Mouse (Mus musculus) spleen, adult 18-20 months (tissue): Measurements from ENCODE around the gene Nos1.

Experiments used
- DNase-seq, 2 experiments: peaks; one replicate each; pipeline ENCODE4 v3.0.0; 2022; ENCODE audit warnings: mixed read lengths in 2 of 2

The Nos1 gene

DNA sequence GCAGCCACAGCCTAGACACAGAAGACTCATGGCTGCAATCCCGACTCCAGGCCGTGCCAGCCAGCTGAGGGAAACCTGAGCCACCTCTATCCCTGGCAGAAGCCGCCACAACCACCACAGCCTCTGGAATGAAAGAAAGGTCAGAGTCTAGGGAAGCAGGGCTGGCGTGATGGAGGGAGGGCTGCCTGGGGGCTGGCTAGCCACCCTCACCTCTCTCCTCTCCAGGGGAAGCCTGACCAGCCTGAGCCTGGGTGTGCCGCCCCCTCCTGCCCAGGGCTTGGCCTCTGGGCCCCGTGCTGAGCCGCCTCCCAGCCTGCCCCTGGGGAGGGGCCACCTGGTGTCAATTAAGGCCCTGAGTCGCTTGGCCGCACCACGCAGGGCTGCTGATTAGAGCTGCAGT, at the start of gene Nos1:
TSS of gene Nos1 (plus strand) at position 352 of the 400 bp plus-strand sequence.
- no peak for DNase-seq

DNA sequence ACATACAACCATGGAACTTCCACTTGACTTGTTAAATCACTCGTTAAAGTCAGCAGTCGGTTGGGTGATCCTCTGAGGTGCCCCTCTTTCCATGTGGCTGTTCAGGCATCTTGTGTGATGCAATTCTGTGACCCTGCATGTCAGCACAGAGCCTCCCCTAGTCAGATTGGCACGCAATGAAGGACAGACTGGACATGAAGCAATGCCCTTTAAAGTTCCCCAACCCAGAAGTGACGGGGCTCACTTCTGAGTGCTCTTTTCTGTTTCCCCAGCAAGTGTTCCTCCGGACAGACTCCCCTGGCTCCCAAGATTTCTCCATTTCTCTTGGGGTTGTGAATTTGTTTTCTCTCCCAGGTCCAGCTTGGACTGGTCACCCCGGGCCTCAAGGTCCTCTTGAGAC, 49.5 kb upstream of the Nos1 start:
- DNase-seq, result no peak

DNA sequence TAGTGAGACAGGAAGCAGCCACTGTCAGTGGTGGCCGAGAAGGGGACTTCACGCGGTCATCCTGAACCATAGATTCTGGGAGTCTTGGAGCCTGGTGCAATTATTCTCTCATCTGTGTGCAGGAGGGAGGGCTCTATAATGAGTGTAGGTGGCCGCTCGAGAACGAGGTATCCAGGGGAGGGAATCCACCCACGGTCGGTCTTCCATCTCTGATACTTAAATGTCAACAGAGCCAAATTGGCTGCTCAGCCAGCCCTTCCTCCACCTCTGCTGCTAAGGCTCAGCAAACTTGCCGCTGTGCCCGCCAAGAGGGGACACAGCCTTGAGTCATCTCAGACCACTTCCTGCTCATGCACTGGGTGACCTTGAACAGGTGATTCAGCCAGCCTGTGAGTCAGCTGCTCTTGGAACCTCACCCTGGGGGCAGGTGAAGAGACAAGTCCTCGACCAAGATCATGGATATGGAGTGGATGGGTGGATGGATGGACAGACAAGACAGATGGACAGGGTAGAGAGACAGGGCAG, 36.1 kb upstream of the Nos1 start:
- no peak for DNase-seq

DNA sequence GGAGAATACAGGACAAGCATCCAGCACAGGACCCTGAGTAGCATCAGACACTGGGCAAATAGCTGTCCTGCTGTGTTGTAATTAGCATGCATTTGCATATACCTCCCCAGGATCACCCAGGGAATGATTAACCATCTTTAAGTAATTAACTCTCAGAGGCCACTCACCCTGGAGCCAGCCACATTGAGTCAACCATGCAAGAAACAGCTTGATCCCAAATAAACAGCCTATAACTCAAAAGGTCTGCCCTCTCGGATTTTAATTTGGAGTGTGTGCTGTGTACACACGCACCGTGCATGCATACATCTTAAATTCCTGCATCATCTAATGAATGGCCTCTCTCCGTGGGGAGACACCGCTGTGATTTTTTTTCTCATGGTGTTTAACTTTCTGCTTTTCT, 31.5 kb upstream of the Nos1 start:
- DNase-seq, result no peak

DNA sequence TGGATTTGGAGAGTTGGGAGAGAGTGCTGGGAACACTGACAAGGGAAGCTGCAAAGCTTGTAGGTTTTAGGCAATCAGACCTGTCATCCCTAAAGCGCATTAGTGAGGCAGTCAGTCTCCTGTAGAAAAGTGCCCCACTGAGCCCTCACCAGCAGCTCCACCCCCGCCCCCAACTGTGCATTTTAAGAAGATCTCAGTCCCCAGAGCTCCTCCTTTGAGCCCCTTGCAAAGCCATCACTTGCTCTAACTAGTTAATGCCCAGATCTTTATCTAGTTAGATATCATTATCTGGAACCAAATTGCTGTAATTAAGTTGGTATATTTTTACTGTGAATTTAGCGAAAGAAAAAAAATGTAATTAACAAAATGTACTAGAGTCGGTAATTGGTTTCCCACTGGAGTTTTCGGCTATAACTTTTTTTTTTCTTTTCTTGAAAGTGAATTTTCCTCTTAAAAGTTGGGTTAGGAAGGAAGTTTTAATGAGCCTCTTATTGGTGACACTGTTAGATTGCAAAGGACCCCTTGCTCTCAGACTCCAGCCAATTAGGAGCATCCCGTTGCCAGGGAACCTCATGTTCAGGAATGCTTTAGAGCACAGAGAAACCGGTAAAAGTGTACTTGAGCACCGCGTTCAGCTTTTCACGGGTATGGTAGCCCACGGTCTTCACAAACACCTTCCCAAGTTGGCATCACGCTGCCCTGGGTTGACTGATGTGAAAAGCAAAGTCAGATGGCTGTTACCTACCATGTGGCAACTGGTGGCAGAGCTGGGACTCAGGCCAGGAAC, 22.9 kb upstream of the Nos1 start:
- no peak for DNase-seq

DNA sequence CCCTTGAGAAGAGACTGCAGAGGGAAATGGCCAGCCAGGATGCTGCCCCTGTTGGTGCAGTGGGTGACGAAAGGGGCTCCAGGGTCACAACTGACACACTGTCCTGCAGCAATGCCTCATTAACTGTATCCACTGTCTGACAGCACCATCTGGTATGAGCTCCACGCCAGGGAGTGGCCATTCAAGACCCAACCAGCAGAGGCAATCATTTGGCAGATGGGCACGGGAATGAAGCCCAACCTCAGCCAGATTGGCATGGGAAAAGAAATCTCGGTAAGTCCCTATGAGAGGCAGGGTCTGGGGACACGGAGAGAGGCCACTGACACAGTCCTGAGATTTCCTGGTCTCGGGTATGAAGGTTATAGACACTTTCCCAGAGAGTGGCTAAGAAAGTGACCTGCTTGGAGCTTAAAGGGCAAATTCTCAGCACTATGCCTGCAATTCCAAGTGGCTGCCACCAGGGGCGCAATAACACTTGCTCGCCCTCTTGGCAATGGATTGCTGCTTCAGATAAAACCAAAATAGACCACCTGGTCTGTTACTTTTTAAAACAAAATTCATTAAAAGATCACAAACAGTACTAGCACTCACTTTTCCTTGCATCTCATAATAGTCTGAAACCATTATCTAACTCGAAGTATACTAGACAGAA, 19.5 kb upstream of the Nos1 start:
- DNase-seq, result no peak

DNA sequence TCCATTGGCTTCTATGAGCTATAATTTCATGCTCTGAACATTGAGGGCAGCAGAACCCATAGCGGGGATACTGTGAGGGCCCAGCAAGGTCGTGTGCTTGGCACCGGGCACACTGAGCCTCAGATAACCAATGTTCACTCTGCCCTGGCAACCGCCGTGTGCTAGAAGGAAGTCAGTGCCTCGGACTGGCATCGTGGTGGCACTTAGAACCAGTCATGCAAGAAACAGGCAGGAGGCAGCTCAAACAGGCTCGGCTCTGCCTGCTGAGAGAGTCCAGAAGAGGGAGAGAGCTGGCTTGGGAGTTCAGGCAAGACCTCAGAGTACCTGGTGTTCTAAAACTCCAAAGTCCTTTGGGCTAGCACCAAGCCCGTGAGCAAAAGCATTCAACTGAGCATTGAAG, 16.3 kb upstream of the Nos1 start:
- no peak for DNase-seq

DNA sequence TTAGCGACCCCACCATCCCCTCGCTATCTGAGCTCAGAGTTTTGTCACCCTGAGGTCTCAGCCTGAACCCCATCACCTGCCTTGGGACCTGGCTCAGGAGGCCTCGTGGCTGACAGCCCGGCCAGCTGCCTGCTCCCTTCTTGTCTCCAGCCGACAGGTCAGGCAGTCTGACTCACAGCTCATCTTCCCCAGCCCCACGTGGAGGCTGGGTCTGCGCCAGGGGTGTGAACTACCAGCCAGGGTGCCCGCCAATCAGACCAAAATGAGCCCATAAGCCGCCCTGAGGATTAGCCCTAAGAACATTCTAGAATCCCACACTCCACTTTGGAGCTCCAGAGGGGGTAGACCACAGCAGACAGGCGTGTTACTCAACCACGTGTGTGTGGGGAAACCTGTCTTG, 1.7 kb upstream of the Nos1 start:
- DNase-seq, result no peak

DNA sequence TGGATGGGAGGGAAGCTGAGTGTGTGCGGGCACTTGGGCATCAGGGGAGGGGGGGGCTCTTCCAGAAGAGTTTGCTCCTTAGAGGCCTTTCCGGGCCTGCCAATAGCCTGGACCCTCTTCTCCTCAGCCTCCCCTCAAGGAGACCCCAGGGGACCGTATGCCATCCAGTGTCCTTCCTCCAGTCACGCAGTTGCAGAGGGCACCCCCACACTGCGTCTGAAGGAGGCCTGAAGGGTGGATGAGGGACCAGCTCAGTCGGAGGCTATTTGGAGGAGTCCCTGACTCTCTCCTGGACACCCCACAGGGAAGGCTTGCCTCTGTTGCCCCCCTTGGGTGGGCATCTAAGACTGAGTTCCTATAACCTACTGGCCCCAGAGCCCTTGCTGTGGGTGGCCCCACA, 346 bp downstream of the Nos1 start:
- no peak for DNase-seq

DNA sequence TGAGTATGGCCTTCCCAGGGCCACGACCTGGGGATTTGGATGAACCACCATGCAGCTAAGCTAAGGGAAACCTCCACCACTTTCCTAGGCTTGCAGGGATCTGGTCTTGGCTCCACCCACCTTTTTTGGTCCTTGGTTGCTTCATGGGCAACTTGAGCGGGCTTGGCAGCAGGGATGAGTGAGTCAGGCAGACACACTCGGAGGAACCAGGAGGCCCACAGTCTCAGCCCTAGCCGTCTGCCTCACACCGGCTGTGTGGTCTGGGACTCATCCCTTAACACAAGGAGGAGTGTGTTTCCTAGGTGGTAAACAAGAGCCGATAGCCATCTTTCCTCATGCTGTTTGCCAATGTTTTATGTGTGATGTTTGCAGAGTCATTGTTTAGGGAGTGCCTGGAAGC, 9.2 kb downstream of the Nos1 start:
- no peak for DNase-seq

DNA sequence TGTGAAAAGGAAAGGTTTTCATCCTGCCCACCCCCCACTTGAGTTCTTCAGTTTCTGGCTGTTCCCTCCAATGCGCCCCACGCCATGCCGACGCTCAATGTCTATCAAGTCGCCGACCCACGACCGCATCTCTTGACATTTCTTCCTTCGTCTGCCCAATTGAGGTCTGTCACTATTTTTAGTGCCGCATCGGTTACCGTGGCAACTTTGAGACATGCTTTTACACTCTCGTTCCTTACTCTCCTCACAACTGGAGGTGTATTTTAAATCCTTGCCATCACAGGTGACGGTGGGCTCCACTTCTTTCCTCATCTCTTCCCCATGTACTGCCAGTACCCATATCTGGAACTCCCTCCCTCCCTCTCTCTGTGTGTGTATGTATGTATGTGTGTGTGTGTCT, 11.0 kb downstream of the Nos1 start:
- no peak for DNase-seq

DNA sequence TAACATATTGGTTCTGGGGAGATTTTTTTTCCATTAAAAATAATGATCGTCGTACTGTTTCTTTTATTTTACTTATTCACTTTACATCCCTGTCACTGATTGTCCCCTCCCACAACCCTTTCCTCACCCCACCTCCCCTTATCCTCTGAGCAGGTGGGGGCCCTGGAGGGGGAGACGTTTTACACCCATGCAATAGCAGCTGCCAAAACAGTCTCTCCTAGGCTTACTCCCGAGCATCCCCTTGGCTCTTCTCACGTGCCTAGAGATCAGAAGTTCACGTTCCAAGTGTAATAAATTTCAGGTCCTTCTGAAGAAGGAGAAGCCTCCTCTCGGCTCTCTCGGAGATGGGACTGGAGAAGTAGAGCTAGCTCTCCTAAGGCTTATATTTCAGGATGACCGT, 20.0 kb downstream of the Nos1 start:
- no peak for DNase-seq

DNA sequence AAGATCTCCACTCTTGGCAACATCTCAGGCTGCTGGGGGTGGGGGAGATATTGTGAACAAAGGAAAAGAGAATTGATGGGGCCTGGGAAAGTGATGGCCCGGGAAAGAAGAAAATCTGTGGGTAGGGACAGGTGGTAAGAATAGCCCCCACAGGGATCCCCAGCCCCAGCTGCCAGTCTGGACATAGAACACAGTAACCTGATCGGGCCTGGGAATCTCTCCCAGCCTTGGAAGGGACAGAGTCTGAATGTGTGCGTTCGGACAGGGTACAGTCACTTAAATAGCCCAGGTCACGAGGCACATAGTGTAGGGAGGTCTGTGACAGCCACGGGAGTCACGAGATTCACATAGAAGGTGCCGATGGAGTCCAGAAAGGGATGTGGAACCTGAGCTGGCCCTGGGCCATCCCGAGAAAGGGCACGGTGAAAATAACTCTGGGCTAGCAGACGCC, 21.3 kb downstream of the Nos1 start:
- DNase-seq, result no peak

DNA sequence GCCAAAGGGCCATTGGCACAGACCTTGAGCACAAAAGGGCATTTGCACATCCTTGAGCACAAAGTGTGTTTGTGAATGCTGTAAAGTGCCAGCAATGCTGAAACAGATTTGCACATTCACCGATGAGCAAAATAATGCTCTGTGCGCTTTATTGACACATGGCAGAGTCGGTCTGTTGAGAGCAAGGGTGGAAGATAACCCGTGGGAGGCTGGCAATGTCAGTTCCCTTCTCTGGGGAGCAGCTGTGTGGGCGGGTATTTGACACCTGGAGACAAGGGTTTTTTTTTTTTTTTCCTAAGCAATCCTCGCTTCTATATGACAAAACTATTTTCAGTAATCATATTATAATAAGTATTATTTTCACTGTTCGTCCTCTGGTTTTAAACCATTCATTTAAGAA, 22.7 kb downstream of the Nos1 start:
- DNase-seq, result no peak

DNA sequence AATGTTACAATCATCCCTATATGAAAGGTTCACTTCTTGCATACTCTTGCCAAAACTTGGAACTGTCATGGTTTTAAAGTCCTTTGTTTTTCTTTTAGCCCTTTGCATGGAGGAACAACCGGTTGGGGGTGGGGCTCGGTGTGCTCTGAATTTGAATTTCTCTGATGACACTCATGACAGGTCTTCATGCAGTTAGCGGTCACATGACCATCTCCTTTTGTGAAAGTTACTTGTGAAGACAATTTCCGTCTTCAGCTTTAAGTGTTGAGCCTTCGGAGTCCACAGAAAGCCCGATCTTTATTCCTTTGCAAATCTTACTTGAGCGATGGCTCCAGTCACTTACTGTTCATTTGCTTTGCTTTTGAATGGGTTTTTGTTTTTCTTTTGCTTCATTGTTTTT, 30.1 kb downstream of the Nos1 start:
- no peak for DNase-seq

DNA sequence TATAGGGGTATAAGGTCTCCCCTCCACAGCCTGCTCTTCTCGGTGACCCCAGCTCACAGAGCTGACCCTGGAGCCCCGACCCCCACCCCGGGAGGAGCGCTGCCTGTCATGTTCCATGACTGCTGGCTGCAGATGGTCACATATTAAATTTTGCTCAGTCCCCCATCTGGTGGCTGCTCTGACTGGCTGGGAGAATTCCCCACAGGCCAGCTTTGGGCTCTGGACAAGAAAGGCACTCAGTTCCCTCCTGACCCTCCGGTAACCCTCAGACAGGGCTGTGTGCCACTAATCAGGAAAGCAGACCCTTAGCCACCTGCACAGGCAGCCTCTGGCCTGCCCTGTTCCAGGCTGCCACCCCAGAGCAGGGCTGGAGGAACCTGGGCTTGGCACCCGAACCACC, 38.0 kb downstream of the Nos1 start:
- no peak for DNase-seq

DNA sequence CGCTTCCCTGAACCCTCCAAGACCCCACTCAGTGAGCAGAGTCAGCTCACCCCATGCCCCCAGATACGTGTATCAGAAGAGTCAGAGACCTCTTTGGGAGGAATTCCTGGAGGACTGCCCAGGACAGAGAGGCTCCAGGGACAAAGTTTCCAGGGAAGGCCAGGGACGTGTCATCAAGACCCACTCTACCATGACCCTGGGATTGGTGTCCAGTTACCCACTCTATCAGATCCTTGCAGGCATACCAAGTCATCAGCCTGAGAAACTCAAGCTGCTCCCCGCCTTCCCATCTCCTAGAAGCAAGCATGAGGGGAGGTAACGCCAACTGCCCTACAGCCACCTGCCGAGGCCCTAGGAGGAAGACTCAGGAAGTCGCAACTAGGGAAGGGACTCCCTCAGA, 39.6 kb downstream of the Nos1 start:
- DNase-seq, result no peak

DNA sequence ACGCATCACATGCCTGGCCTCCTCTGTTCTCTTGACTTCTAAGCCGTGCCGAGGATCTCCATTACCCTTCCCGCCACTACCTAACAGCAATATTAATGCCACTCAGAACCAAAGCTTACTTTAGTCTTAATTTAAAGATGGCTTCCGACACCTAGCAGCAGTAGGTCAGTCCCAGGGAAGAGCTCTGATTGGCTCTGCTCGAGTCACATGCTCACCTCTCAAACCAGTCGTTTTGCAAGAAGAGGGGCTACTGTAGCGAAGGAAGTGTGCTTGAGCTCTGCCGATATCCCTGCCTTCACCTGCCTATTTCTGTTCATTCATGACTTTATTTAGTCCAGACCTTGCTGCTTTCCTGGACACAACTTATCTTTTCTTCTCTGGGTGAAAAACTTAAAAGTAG, 43.0 kb downstream of the Nos1 start:
- no peak for DNase-seq

DNA sequence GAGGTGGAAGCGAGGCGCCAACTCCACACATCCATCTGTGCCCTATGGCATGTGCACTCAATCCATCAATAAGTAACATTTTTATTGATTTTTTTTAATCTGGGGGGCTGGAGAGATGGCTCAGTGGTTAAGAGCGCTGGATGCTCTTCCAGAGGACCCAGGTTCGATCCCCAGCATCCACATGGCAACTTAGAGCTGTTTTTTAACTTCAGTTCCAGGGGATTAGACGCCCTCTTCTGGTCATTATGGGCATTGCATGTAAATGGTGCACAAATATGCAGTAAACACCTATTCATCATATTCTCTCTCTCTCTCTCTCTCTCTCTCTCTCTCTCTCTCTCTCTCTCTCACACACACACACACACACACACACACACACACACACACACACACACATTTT, 43.7 kb downstream of the Nos1 start:
- no peak for DNase-seq

DNA sequence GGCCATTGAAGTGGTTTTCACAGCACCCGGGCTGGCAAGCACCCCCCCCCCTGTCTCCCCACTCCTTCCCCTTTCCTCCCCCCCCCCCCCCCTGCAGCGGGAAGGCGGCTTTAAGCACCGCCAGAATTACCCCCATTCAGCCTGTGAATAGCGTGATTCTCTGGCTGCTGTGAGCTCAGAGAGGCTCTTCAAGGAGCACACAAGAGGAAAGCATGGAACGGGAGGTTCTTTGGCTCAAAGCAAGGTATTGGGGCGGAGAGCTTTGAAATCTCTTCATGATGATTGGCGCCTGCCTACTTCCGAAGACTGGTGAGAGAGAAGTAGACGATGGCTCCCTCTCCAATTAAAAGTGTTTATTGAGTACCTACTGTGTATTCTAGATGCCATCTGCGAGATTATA, 44.5 kb downstream of the Nos1 start:
- DNase-seq, result no peak

DNA sequence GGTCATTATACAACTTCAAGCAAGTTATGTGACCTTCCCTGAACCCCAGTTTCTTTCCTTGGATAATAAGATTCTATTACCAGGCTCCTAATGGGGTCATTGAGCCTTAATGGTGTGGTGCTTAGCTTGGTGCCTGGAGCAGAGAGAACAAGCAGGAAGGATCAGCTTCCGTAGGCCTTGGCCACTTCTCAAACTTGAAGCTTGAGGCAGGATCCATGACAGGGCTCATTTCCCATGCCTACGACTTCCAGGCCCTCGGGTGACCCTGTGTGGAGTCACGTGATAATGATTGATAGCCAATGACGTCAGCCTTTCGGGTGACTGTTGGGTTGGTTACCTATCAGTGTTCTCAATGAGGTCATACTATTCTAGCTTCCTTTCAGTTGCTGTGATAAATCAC, 46.5 kb downstream of the Nos1 start:
- DNase-seq, result no peak

DNA sequence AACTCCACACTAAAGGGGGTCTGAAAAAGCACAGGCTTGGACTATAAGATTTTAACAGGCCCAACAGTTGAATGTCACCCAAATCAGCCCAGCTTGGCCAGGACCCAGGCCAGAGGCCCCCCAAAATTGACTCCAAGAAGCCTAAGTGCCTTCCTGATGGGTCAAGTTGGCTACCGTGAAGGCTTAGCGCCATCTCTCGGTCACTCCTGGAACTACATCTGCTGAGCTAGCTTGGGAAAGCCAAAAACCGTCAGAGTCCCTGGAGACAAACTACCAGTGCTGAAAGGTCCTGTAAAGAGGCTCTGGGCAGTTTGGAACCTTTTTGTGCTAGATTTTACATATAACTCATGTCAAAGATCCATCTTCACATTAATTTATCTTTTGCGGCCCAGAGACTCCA, 56.1 kb downstream of the Nos1 start:
- DNase-seq, result peak in 1 of 2 experiments; percentile 24

DNA sequence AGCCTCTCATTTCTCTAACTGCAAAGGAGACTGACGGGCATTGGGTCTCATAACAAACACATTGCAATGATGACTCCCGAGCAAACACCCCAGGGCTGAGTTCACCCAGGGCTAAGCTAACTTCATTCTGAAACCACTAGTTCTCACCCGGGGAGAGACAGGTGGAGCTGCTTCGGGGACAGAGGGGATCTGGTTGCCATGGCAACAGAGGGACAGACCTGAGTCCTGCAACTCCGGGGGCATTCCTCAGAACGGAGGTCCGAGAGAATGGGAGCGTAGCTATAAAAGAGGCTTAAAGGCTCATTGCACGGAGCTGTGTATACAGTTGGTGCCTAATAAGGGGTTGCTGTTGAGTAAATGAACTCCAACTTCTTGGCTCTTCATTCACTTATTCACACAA, 56.9 kb downstream of the Nos1 start:
- no peak for DNase-seq

DNA sequence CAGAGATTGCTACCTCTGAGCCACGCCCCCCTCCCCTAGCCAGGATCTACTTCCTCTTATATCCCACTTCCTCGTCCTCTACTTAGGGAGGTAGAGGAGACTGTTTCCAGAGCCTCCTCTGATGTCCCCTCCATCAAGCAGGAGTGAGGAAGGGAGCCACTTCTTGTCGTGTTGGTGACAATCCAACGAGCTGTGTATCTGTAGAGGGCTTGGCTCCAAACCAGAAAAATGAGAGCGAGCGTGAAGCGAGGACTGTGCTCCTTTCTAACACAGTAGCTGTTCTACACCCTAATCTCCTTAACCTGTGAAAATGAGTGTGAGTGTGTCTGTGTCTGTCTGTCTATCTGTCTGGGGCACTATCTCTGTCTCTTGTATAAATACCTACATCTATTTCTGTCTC, 58.7 kb downstream of the Nos1 start:
- no peak for DNase-seq

DNA sequence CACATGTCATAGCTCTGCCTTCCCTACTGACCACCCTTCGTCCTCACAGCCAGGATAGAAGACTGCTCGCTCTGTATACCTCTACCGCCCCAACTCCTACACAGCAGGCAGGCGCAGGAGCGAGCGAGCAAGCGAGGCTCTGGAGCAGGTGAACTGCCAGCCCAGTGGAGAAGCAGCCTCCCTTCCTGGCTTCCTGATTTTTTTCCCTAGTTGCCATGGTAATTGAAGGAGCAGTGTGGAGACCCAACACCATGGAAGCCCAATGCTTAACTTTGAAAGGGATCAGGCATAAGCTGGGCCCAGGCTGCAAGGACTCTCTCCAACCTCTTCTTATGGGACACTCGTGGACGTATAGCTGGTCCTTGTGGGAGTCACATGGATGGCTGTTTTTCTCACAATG, 59.4 kb downstream of the Nos1 start:
- DNase-seq, result no peak
